Mouse (Mus musculus): ENCODE results near the gene Atxn1. TPM values are rescaled to one million over a fixed set of nuclear protein-coding genes. Genes with fewer than 3 reads are reported as not detected.

The Atxn1 gene
- polyA plus RNA-seq, 1 experiment from 2014 or later, result 8.1 TPM

DNA sequence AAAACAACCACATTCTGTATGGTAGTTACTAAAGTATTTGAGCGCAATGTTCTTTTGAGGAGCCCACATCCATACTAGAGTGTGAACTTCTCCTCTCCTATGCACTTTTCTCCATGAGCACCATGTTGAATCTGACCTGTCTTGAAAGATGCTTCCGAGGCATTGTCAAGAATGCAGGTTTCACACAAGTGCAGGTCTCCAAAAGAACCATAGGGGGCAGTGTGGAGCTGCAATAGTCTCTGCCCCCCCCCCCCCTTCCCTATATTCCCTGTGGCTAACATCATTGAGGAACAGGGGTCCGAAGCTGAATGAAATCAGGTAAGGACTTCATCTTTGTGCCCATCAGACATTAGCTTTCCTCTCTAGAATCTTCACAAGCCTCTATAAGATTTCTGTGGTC is 332.7 kb downstream of the Atxn1 start:
- Histone ChIP-seq H3K9ac (no peak overlapping the region), H3K27ac (no peak overlapping the region), H3K4me3 (no peak overlapping the region), H3K27me3 (no peaks in the 10 kb centered on the region), H3K36me3 (no peaks in the 10 kb centered on the region), H3K4me1 (replicated peaks) (peaks cover 13% of the 10 kb centered on the region), H3K9me3 (replicated peaks) (no peaks in the 10 kb centered on the region), H3K4me2 (no peak overlapping the region)
- no peak for ATAC-seq (replicated peaks; ENCODE audit: insufficient number of reproducible peaks, insufficient read depth, low FRiP score, low read depth)
- 74% methylated on average over 3 of the region's 3 CpGs for WGBS

DNA sequence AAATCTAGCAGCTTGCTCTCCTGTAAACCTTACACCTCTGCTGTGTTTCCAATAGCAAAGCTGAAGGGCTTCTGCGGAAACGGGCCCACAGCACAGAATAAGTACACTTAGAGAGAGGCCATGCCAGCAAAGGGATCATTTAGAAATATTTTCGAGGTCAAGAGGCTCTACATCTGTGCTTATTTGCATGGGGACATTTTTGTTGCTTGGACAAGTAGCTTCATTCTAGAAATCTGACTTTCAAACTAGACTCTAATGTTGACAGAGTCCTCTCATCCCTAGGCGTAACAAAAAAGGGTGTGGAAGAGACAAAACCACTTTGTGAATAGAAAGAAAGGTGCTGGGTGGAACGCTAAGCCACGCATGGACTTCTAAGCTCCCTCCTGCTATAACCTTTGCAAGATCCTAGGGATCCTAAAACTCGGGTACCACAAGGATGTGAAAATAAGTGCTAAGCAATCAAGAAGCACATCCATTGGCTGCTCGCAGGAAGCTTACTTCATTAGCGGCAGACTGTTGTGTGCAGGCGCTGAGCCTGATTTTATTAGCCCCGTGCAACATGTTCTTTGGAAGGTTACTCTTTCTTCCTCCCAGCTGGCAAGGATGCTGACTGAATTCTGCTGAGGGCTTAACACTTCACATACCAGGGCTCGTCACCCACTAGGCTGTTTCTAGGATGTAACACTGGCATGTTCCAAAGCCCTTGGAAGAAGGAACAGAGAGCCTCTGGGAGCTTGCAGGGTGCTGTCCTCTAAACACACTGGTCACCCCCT is 334.1 kb downstream of the Atxn1 start:
- H3K27ac ChIP-seq, result no peak overlapping the region
- H3K9me3 ChIP-seq (replicated peaks), result no peaks in the 10 kb centered on the region
- H3K27me3 ChIP-seq, result no peaks in the 10 kb centered on the region
- H3K36me3 ChIP-seq, result no peaks in the 10 kb centered on the region
- H3K4me3 ChIP-seq, result no peak overlapping the region
- no peak overlapping the region for H3K4me2 ChIP-seq
- H3K4me1 ChIP-seq (replicated peaks), result peaks cover 11% of the 10 kb centered on the region
- no peak overlapping the region for H3K9ac ChIP-seq
- ATAC-seq (replicated peaks; ENCODE audit: insufficient number of reproducible peaks, insufficient read depth, low FRiP score, low read depth), result no peak
- 72% methylated on average over 12 of the region's 12 CpGs for WGBS

DNA sequence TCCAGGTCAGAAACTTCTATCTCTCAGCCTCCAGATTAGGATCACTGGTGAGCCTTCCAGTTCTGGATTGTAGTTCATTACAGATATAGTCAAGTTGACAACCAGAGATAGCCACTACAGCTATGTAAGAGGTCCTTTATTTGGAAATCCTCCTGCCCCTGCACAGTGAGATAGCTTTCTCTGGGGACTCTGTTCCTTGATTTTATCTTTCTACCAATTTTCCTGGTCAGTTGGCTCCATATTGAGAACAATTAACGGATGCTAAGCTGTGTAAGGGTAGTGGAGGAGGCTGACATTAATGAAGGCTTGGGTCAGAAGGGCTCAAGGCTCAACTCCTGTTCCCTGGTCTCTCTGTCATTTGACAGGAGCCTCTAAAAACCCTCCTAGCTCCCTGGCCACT is 335.1 kb downstream of the Atxn1 start:
- H3K27ac ChIP-seq, result no peak overlapping the region
- H3K4me3 ChIP-seq, result no peak overlapping the region
- no peaks in the 10 kb centered on the region for H3K36me3 ChIP-seq
- H3K4me1 ChIP-seq (replicated peaks), result peaks cover 11% of the 10 kb centered on the region
- no peaks in the 10 kb centered on the region for H3K9me3 ChIP-seq (replicated peaks)
- H3K9ac ChIP-seq, result no peak overlapping the region
- H3K27me3 ChIP-seq, result no peaks in the 10 kb centered on the region
- WGBS, result 53% methylated on average over 1 of the region's 1 CpGs
- no peak overlapping the region for H3K4me2 ChIP-seq
- no peak for ATAC-seq (replicated peaks; ENCODE audit: insufficient number of reproducible peaks, insufficient read depth, low FRiP score, low read depth)

DNA sequence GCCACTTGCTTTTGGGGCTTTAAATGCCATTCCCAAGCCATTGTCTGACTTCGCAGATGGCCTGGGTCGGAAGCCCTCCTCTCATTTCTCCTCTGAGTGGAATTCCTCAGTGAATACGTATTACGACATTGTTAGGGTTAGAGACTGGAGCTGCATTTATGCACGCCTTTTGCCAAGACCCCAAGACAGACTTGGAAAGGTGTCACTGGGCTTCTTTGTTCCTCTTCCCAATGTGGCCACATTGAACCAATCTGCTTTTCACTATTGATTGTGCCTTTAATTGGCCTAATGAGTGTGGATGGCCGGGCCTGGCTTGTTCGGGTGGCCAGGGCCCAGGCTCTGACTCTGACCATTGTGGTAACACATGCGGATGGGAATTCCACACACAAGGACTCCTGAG is 336.5 kb downstream of the Atxn1 start:
- Histone ChIP-seq H3K4me1 (replicated peaks) (peaks cover 13% of the 10 kb centered on the region), H3K36me3 (no peaks in the 10 kb centered on the region), H3K27me3 (no peaks in the 10 kb centered on the region), H3K4me3 (no peak overlapping the region), H3K9ac (no peak overlapping the region), H3K4me2 (no peak overlapping the region), H3K27ac (no peak overlapping the region), H3K9me3 (replicated peaks) (no peaks in the 10 kb centered on the region)
- WGBS, result 84% methylated on average over 8 of the region's 8 CpGs
- ATAC-seq (replicated peaks; ENCODE audit: insufficient number of reproducible peaks, insufficient read depth, low FRiP score, low read depth), result no peak

DNA sequence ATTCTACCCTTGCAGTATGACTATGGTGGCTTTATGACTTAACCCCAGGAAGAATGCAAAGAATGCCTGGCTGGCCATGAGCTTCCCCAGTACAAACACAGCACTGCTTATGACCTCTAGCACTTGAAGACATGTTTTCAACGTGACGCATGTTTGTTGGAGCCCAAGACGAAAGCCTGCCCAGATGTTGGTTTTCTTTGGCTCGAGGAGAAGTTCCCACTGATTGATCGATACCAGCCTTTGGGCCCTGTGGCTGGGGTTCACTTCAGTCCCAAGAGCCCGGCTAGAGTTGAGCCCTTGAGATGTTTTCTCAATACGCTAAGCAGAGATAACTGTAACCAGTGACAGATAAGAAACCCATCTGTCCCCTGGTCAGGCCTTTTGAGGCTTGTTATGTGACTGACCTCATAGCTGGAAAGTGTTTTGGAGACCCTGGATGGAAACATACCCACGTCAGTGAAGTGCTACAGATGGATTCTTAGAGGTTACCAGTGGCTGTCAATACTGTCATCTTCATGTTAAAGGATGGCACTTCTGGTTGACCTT is 337.5 kb downstream of the Atxn1 start:
- Histone ChIP-seq H3K27ac (peak overlapping the region; percentile 52), H3K4me1 (replicated peaks) (peaks cover 23% of the 10 kb centered on the region), H3K4me2 (no peak overlapping the region), H3K27me3 (no peaks in the 10 kb centered on the region), H3K4me3 (no peak overlapping the region), H3K9ac (no peak overlapping the region), H3K36me3 (no peaks in the 10 kb centered on the region), H3K9me3 (replicated peaks) (no peaks in the 10 kb centered on the region)
- 18% methylated on average over 8 of the region's 8 CpGs for WGBS
- peak; percentile 61 for ATAC-seq (replicated peaks; ENCODE audit: insufficient number of reproducible peaks, insufficient read depth, low FRiP score, low read depth)

DNA sequence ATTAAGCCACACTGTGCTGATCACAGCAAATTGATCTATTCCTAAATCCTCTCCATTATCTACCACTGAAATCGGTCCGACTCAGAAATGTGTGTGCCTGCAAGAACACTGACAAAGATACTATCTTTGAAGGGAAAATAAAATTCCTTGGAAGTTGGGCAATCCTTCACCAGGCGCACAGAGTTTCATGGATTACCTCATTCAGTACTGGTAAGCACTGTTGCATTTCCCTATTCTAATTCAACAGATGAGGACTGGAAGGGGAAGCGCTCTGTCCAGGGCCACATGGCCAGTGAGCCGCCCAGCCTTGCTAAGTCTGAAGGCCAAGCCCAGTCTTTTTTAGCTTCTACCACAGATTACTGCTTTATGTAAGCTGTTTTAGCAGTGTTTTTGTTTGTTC is 339.1 kb downstream of the Atxn1 start:
- Histone ChIP-seq H3K9ac (no peak overlapping the region), H3K4me2 (no peak overlapping the region), H3K27ac (no peak overlapping the region), H3K4me1 (replicated peaks) (peaks cover 26% of the 10 kb centered on the region), H3K27me3 (no peaks in the 10 kb centered on the region), H3K36me3 (no peaks in the 10 kb centered on the region), H3K4me3 (no peak overlapping the region), H3K9me3 (replicated peaks) (no peaks in the 10 kb centered on the region)
- no peak for ATAC-seq (replicated peaks; ENCODE audit: insufficient number of reproducible peaks, insufficient read depth, low FRiP score, low read depth)
- 91% methylated on average over 5 of the region's 5 CpGs for WGBS

DNA sequence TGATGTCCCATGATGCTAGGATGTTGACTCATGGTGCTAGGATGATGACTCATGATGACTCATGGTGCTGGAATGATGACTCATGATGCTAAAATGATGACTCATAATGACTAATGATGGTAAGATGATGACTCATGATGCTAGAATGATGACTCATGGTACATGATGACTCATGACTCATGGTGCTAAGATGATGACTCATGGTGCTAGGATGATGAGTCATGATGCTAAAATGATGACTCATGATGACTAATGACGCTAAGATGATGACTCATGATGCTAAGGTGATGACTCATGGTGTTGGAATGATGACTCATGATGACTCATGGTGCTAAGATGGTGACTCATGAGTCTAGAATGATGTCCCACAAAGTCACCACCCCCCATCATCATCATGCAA is 341.0 kb downstream of the Atxn1 start:
- WGBS, result 90% methylated on average over 1 of the region's 1 CpGs
- no peak for ATAC-seq (replicated peaks; ENCODE audit: insufficient number of reproducible peaks, insufficient read depth, low FRiP score, low read depth)
- H3K9me3 ChIP-seq (replicated peaks), result no peaks in the 10 kb centered on the region
- H3K27me3 ChIP-seq, result no peaks in the 10 kb centered on the region
- H3K27ac ChIP-seq, result peak overlapping the region; percentile 72; the same call in 1 of the 2 replicates
- H3K9ac ChIP-seq, result no peak overlapping the region
- H3K4me1 ChIP-seq (replicated peaks), result peaks cover 31% of the 10 kb centered on the region
- H3K36me3 ChIP-seq, result no peaks in the 10 kb centered on the region
- no peak overlapping the region for H3K4me3 ChIP-seq
- no peak overlapping the region for H3K4me2 ChIP-seq

DNA sequence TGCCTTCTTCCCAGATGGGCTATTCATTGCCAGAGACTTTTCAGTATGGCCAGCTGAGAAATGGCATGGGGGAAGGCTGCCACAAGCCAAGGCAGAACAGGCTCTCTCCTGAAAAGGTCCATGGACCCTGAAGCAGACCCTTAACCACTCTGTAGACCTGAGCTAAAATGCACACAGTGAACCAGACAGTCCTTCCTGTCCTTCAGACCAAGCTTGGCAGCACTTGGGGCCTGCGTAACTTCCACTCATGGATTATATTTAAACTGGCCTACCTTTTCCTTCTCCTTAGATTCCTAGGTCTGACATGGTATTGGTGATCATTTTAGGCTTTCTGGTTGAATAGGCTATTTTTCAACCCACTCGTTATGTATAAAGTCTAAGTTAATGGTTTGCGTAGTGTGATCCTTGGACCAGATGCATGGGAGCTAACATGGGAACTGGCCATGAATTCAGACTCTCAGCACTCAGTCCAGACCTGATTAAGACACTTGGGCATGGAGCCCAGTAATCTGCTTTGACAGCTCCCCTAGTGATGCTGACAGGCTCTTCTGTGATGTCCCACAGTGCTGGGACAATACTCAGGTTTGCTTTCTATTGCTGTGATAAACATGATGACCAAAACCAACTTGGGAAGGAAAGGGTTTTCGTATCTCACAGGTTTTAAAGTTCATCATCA is 341.8 kb downstream of the Atxn1 start:
- Histone ChIP-seq H3K9me3 (replicated peaks) (no peaks in the 10 kb centered on the region), H3K4me2 (no peak overlapping the region), H3K27ac (peak overlapping the region; percentile 72), H3K9ac (no peak overlapping the region), H3K4me3 (no peak overlapping the region), H3K4me1 (replicated peaks) (peaks cover 31% of the 10 kb centered on the region), H3K27me3 (no peaks in the 10 kb centered on the region), H3K36me3 (no peaks in the 10 kb centered on the region)
- WGBS, result 54% methylated on average over 4 of the region's 4 CpGs
- 0 out of 2 replicates have a peak, but pooled peaks have one; percentile 67 for ATAC-seq (replicated peaks; ENCODE audit: insufficient number of reproducible peaks, insufficient read depth, low FRiP score, low read depth)

DNA sequence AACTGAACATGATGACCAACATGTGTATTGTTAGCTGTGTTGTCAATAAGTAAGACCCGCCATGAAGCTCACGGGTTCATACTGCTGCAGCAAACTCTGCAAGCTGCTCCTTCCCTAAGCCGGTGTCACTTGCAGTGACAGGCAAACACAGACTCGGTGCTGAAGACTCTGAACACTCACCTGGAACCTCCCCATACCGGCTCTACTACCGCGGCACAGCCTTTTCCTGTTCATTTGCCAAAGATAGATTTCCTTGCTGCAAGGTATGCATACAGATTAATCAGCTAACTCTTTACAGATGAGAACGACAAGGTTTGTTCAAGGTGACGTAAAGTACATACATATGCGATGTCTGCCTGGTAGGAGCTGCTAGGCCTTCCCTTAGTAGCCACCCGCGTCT is 344.1 kb downstream of the Atxn1 start:
- Histone ChIP-seq H3K4me2 (no peak overlapping the region), H3K4me1 (replicated peaks) (peaks cover 20% of the 10 kb centered on the region), H3K9me3 (replicated peaks) (no peaks in the 10 kb centered on the region), H3K4me3 (no peak overlapping the region), H3K9ac (no peak overlapping the region), H3K36me3 (no peaks in the 10 kb centered on the region), H3K27ac (no peak overlapping the region), H3K27me3 (no peaks in the 10 kb centered on the region)
- 80% methylated on average over 12 of the region's 12 CpGs for WGBS
- ATAC-seq (replicated peaks; ENCODE audit: insufficient number of reproducible peaks, insufficient read depth, low FRiP score, low read depth), result no peak

DNA sequence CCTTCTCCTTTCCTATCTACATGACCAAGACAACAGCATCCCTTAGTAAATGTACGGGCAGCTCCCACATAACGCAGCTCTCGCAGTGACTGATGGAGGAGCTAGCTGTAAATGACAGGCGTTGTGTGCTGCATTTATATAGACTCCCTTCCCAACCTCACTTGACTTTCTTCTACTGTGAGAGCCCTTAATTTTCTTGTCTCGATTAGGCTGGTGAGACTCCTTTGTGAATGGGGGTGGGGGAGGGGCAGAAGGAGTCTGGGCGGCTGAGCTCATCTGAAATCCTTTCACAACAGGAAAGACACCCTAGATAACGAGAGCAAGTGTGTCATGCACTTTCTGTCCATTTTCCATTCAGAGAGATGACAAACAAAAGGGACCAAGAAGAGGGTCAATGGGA is 344.5 kb downstream of the Atxn1 start:
- H3K9me3 ChIP-seq (replicated peaks), result no peaks in the 10 kb centered on the region
- H3K27ac ChIP-seq, result no peak overlapping the region
- H3K4me3 ChIP-seq, result no peak overlapping the region
- no peak for ATAC-seq (replicated peaks; ENCODE audit: insufficient number of reproducible peaks, insufficient read depth, low FRiP score, low read depth)
- peaks cover 24% of the 10 kb centered on the region for H3K4me1 ChIP-seq (replicated peaks)
- 56% methylated on average over 7 of the region's 7 CpGs for WGBS
- no peak overlapping the region for H3K9ac ChIP-seq
- no peaks in the 10 kb centered on the region for H3K36me3 ChIP-seq
- H3K4me2 ChIP-seq, result no peak overlapping the region
- no peaks in the 10 kb centered on the region for H3K27me3 ChIP-seq

DNA sequence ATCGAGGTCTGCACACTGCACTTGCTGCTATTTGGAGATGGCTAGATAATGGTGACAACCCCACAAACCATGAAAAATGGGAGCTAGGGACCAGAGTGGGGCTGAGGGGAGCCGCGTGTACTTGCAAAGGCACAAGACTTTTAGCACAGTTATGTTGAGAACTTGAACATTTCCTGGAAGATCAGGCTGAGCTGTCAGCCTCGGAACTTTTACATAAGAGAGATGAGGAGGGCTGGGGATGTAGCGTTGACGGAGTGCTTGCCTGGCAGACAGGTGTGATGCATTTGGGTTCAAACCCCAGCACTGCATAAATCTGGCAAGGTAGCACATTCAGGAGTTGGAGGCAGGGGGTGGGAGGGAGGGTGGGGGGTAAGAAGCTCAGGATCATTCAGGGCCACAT is 346.8 kb downstream of the Atxn1 start:
- H3K27ac ChIP-seq, result no peak overlapping the region
- 75% methylated on average over 6 of the region's 6 CpGs for WGBS
- H3K27me3 ChIP-seq, result no peaks in the 10 kb centered on the region
- H3K4me1 ChIP-seq (replicated peaks), result peaks cover 29% of the 10 kb centered on the region
- H3K36me3 ChIP-seq, result no peaks in the 10 kb centered on the region
- H3K4me3 ChIP-seq, result no peak overlapping the region
- no peak overlapping the region for H3K4me2 ChIP-seq
- no peaks in the 10 kb centered on the region for H3K9me3 ChIP-seq (replicated peaks)
- no peak overlapping the region for H3K9ac ChIP-seq
- ATAC-seq (replicated peaks; ENCODE audit: insufficient number of reproducible peaks, insufficient read depth, low FRiP score, low read depth), result no peak
